Mouse (Mus musculus) skeletal muscle tissue, adult 2 months (tissue): ENCODE data around the gene Parp1.
A peak's percentile ranks its signal among the peaks of the same experiment; 100 is the strongest.
"Not testable (repeated sequence)": the region's sequence is repeated elsewhere in the genome, so short reads cannot be mapped to it uniquely, and the experiment has no call there.

Experiments used
- DNase-seq: peaks from one replicate; pipeline ENCODE4 v3.0.0-alpha.2; 2012; ENCODE audit warnings: low read depth, low spot score

Gene Parp1

GRCm38 (mm10) chr1:180559454-180559853, 9.3 kb upstream of the Parp1 start:
- DNase-seq: no peak

GRCm38 (mm10) chr1:180561187-180561586, 7.5 kb upstream of the Parp1 start:
- no peak for DNase-seq

- no peak for DNase-seq
Measured at GRCm38 (mm10) chr1:180564885-180565284, 3.8 kb upstream of the Parp1 start.

GRCm38 (mm10) chr1:180567761-180568160, 963 bp upstream of the Parp1 start:
- DNase-seq: no peak

GRCm38 (mm10) chr1:180568248-180568647, 476 bp upstream of the Parp1 start:
- DNase-seq: no peak

- no peak for DNase-seq
Measured at GRCm38 (mm10) chr1:180569453-180569852, 729 bp downstream of the Parp1 start.

GRCm38 (mm10) chr1:180570181-180570580, 1.5 kb downstream of the Parp1 start:
- no peak for DNase-seq

GRCm38 (mm10) chr1:180571018-180571589, 2.4 kb downstream of the Parp1 start:
- no peak for DNase-seq

GRCm38 (mm10) chr1:180571721-180572120, 3.0 kb downstream of the Parp1 start:
- not testable (repeated sequence) for DNase-seq

- no peak for DNase-seq
Measured at GRCm38 (mm10) chr1:180572154-180572553, 3.4 kb downstream of the Parp1 start.

- DNase-seq: no peak
Measured at GRCm38 (mm10) chr1:180576524-180576923, 7.8 kb downstream of the Parp1 start.

- no peak for DNase-seq
Measured at GRCm38 (mm10) chr1:180577837-180578236, 9.1 kb downstream of the Parp1 start.

- peak; percentile 27 for DNase-seq
Measured at GRCm38 (mm10) chr1:180587792-180588442, 19.2 kb downstream of the Parp1 start.

GRCm38 (mm10) chr1:180600578-180600977, 31.9 kb downstream of the Parp1 start:
- DNase-seq: no peak

- DNase-seq: peak; percentile 49
Measured at GRCm38 (mm10) chr1:180601806-180602205, 33.1 kb downstream of the Parp1 start.

- DNase-seq: peak; percentile 88
Measured at GRCm38 (mm10) chr1:180604579-180604978, 35.9 kb downstream of the Parp1 start.

GRCm38 (mm10) chr1:180606106-180606505, 37.4 kb downstream of the Parp1 start:
- DNase-seq: no peak

GRCm38 (mm10) chr1:180606796-180607577, 38.3 kb downstream of the Parp1 start:
- DNase-seq: peak; percentile 46

- no peak for DNase-seq
Measured at GRCm38 (mm10) chr1:180607578-180607879, 38.8 kb downstream of the Parp1 start.

- DNase-seq: not testable (repeated sequence)
Measured at GRCm38 (mm10) chr1:180611842-180612241, 43.1 kb downstream of the Parp1 start.

- no peak for DNase-seq
Measured at GRCm38 (mm10) chr1:180616762-180617161, 48.0 kb downstream of the Parp1 start.

- no peak for DNase-seq
Measured at GRCm38 (mm10) chr1:180622389-180622788, 53.7 kb downstream of the Parp1 start.

- no peak for DNase-seq
Measured at GRCm38 (mm10) chr1:180623911-180624310, 55.2 kb downstream of the Parp1 start.
